Mouse (Mus musculus): Measurements from ENCODE around the gene Trim31. TPM values are rescaled to one million over a fixed set of nuclear protein-coding genes. Genes with fewer than 3 reads are reported as not detected.

The Trim31 gene
- polyA plus RNA-seq, 1 experiment, result not detected

GRCm38 (mm10) chr17:36947051-36947819 is 49.3 kb downstream of the Trim31 start:
- H3ac ChIP-seq (ENCODE audit: control insufficient read depth, insufficient read length, low read depth), result no peak overlapping the region
- no peak for TF ChIP-seq MYOD1 (IDR thresholded peaks at IDR 0.05; ENCODE audit: control insufficient read depth, insufficient read length, low read depth)
- no peak for TF ChIP-seq FOSL1 (IDR thresholded peaks at IDR 0.05; ENCODE audit: insufficient read depth, low read length, poor library complexity, severe bottlenecking)
- TF ChIP-seq CEBPB (IDR thresholded peaks at IDR 0.05; ENCODE audit: low read depth), result no peak
- TF ChIP-seq MAX (IDR thresholded peaks at IDR 0.05), result no peak
- no peak for TF ChIP-seq MYOG (IDR thresholded peaks at IDR 0.05; ENCODE audit: control insufficient read depth, extremely low read depth, insufficient read length)
- TF ChIP-seq CTCF (IDR thresholded peaks at IDR 0.05; ENCODE audit: control insufficient read depth, insufficient read depth, insufficient read length), result no peak
- peaks cover 17% of the 10 kb centered on the region for H3K36me3 ChIP-seq (ENCODE audit: control insufficient read depth, insufficient read depth)
- no peaks in the 10 kb centered on the region for H3K27me3 ChIP-seq (ENCODE audit: control insufficient read depth, insufficient read depth, insufficient read length)
- peaks cover 22% of the 10 kb centered on the region for H3K79me2 ChIP-seq (ENCODE audit: control insufficient read depth, insufficient read depth)
- no peak overlapping the region for H3K4me3 ChIP-seq (ENCODE audit: insufficient read depth, poor library complexity, severe bottlenecking)
- peaks cover 18% of the 10 kb centered on the region for H3K79me3 ChIP-seq (ENCODE audit: low read depth)

- Histone ChIP-seq H3K4me3 (ENCODE audit: insufficient read depth, poor library complexity, severe bottlenecking) (no peak overlapping the region), H3K79me3 (ENCODE audit: low read depth) (peaks cover 18% of the 10 kb centered on the region), H3K79me2 (ENCODE audit: control insufficient read depth, insufficient read depth) (peaks cover 22% of the 10 kb centered on the region), H3ac (ENCODE audit: control insufficient read depth, insufficient read length, low read depth) (no peak overlapping the region), H3K36me3 (ENCODE audit: control insufficient read depth, insufficient read depth) (peaks cover 20% of the 10 kb centered on the region), H3K27me3 (ENCODE audit: control insufficient read depth, insufficient read depth, insufficient read length) (no peaks in the 10 kb centered on the region)
- no peak for TF ChIP-seq MAX (IDR thresholded peaks at IDR 0.05)
- no peak for TF ChIP-seq CTCF (IDR thresholded peaks at IDR 0.05; ENCODE audit: control insufficient read depth, insufficient read depth, insufficient read length)
- no peak for TF ChIP-seq FOSL1 (IDR thresholded peaks at IDR 0.05; ENCODE audit: insufficient read depth, low read length, poor library complexity, severe bottlenecking)
- TF ChIP-seq MYOG (IDR thresholded peaks at IDR 0.05; ENCODE audit: control insufficient read depth, extremely low read depth, insufficient read length), result no peak
- TF ChIP-seq USF1 (IDR thresholded peaks at IDR 0.05; ENCODE audit: low read depth), result no peak
- TF ChIP-seq CEBPB (IDR thresholded peaks at IDR 0.05; ENCODE audit: low read depth), result no peak
- TF ChIP-seq MYOD1 (IDR thresholded peaks at IDR 0.05; ENCODE audit: control insufficient read depth, insufficient read length, low read depth), result no peak
Measured at GRCm38 (mm10) chr17:36948286-36948685, 50.4 kb downstream of the Trim31 start.

GRCm38 (mm10) chr17:36949265-36949664 is 51.3 kb downstream of the Trim31 start:
- Histone ChIP-seq H3K36me3 (ENCODE audit: control insufficient read depth, insufficient read depth) (peaks cover 30% of the 10 kb centered on the region), H3K79me3 (ENCODE audit: low read depth) (peaks cover 18% of the 10 kb centered on the region), H3K4me3 (ENCODE audit: insufficient read depth, poor library complexity, severe bottlenecking) (no peak overlapping the region), H3ac (ENCODE audit: control insufficient read depth, insufficient read length, low read depth) (no peak overlapping the region), H3K27me3 (ENCODE audit: control insufficient read depth, insufficient read depth, insufficient read length) (no peaks in the 10 kb centered on the region), H3K79me2 (ENCODE audit: control insufficient read depth, insufficient read depth) (peaks cover 22% of the 10 kb centered on the region)
- no peak for TF ChIP-seq MYOG (IDR thresholded peaks at IDR 0.05; ENCODE audit: control insufficient read depth, extremely low read depth, insufficient read length)

GRCm38 (mm10) chr17:36950981-36951947 is 53.3 kb downstream of the Trim31 start, which contains the start of gene Ppp1r11:
Ppp1r11 (minus strand) TSS chr17:36951741.
- H3K27me3 ChIP-seq (ENCODE audit: control insufficient read depth, insufficient read depth, insufficient read length), result no peaks in the 10 kb centered on the region
- H3K4me3 ChIP-seq (ENCODE audit: insufficient read depth, poor library complexity, severe bottlenecking), result peak within 1 kb of the TSS; percentile 94
- peaks cover 21% of the 10 kb centered on the region for H3K79me3 ChIP-seq (ENCODE audit: low read depth)
- H3ac ChIP-seq (ENCODE audit: control insufficient read depth, insufficient read length, low read depth), result peak within 1 kb of the TSS; percentile 71
- H3K36me3 ChIP-seq (ENCODE audit: control insufficient read depth, insufficient read depth), result peaks cover 43% of the 10 kb centered on the region
- peak; percentile 34 for TF ChIP-seq CEBPB (IDR thresholded peaks at IDR 0.05; ENCODE audit: low read depth)
- TF ChIP-seq CTCF (IDR thresholded peaks at IDR 0.05; ENCODE audit: control insufficient read depth, insufficient read depth, insufficient read length), result no peak
- no peak for TF ChIP-seq USF1 (IDR thresholded peaks at IDR 0.05; ENCODE audit: low read depth)
- TF ChIP-seq MYOD1 (IDR thresholded peaks at IDR 0.05; ENCODE audit: control insufficient read depth, insufficient read length, low read depth), result no peak
- no peak for TF ChIP-seq FOSL1 (IDR thresholded peaks at IDR 0.05; ENCODE audit: insufficient read depth, low read length, poor library complexity, severe bottlenecking)
- TF ChIP-seq MYOG (IDR thresholded peaks at IDR 0.05; ENCODE audit: control insufficient read depth, extremely low read depth, insufficient read length), result no peak
- peak; percentile 58 for TF ChIP-seq MAX (IDR thresholded peaks at IDR 0.05)
- peaks cover 29% of the 10 kb centered on the region for H3K79me2 ChIP-seq (ENCODE audit: control insufficient read depth, insufficient read depth)

- Histone ChIP-seq H3K36me3 (ENCODE audit: control insufficient read depth, insufficient read depth) (peaks cover 51% of the 10 kb centered on the region), H3ac (ENCODE audit: control insufficient read depth, insufficient read length, low read depth) (no peak overlapping the region), H3K79me2 (ENCODE audit: control insufficient read depth, insufficient read depth) (peaks cover 43% of the 10 kb centered on the region)
Measured at GRCm38 (mm10) chr17:36952631-36953030, 54.7 kb downstream of the Trim31 start.

More at GRCm38 (mm10) chr17:36952631-36953030, 54.7 kb downstream of the Trim31 start:
- no peak for TF ChIP-seq FOSL1 (IDR thresholded peaks at IDR 0.05; ENCODE audit: insufficient read depth, low read length, poor library complexity, severe bottlenecking)
- TF ChIP-seq CTCF (IDR thresholded peaks at IDR 0.05; ENCODE audit: control insufficient read depth, insufficient read depth, insufficient read length), result no peak
- no peak for TF ChIP-seq MYOG (IDR thresholded peaks at IDR 0.05; ENCODE audit: control insufficient read depth, extremely low read depth, insufficient read length)
- no peak for TF ChIP-seq USF1 (IDR thresholded peaks at IDR 0.05; ENCODE audit: low read depth)
- TF ChIP-seq MYOD1 (IDR thresholded peaks at IDR 0.05; ENCODE audit: control insufficient read depth, insufficient read length, low read depth), result no peak
- no peak for TF ChIP-seq MAX (IDR thresholded peaks at IDR 0.05)
- TF ChIP-seq CEBPB (IDR thresholded peaks at IDR 0.05; ENCODE audit: low read depth), result no peak
- no peak overlapping the region for H3K4me3 ChIP-seq (ENCODE audit: insufficient read depth, poor library complexity, severe bottlenecking)
- peaks cover 31% of the 10 kb centered on the region for H3K79me3 ChIP-seq (ENCODE audit: low read depth)
- no peaks in the 10 kb centered on the region for H3K27me3 ChIP-seq (ENCODE audit: control insufficient read depth, insufficient read depth, insufficient read length)

All from C2C12 (cell line).